Mouse (Mus musculus): ENCODE results near the gene Ccdc144b. TPM values are rescaled to one million over a fixed set of nuclear protein-coding genes. Genes with fewer than 3 reads are reported as not detected.

Ccdc144b gene
- polyA plus RNA-seq, 1 experiment from 2014 or later, result not detected

DNA sequence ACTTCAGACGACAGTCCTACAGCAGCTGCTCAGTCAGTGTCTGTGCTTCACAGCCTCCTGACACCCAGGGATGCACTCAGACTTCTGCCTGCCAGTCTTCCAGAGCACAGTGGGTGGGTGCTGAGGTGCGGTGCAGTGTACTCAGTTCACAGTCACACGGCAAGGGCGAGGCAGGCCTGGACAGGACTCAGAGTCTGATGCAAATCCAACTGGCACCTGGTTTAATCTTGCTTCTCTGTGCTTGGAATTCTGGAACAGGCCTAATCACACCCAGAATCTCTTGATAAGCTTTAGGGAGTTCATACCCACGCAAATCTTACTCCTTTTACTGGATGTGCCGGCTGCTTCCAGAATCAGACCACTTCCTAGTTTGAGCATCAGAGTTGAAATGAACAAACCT, 22.1 kb upstream of the Ccdc144b start:
- H3K9ac ChIP-seq (ENCODE audit: low read length), result no peak overlapping the region
- DNase-seq (ENCODE audit: low spot score), result peak; percentile 10
- no peaks in the 10 kb centered on the region for H3K9me3 ChIP-seq (ENCODE audit: control insufficient read depth, low read length)
- no peak overlapping the region for H3K4me2 ChIP-seq (ENCODE audit: low read length)
- no peaks in the 10 kb centered on the region for H3K4me1 ChIP-seq (replicated peaks; ENCODE audit: control insufficient read depth, insufficient read depth, low read length)
- ATAC-seq (replicated peaks; ENCODE audit: low FRiP score, low TSS enrichment, low read depth), result no peak
- peaks cover 83% of the 10 kb centered on the region for H3K36me3 ChIP-seq (ENCODE audit: control insufficient read depth, insufficient read depth, low read length)
- WGBS, result 96% methylated on average over 6 of the region's 6 CpGs
- H3K27ac ChIP-seq (ENCODE audit: low read depth), result no peak overlapping the region
- no peaks in the 10 kb centered on the region for H3K27me3 ChIP-seq (replicated peaks; ENCODE audit: control insufficient read depth, insufficient read depth, low read length)
- no peak overlapping the region for H3K4me3 ChIP-seq (ENCODE audit: low read depth, low read length)

DNA sequence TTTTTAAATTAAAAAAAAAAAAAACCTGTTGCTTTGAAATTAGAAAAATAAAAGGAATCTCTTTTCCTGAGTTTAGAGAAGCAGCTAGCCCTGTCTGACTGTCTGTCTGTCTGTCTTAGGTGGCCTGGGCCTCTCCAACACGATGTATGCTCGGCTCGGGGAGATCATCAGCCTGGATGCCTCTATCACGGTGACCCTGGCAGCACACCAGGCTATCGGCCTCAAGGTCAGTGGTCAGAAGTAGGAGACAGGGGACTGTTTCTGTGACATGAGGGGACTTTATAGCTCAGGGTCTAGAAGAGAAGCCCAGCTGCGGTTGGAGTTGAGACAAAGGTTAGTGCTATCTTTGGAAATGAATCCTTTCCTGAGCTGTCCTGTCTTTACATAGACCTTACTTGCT, 20.9 kb upstream of the Ccdc144b start:
- H3K27ac ChIP-seq (ENCODE audit: low read depth), result no peak overlapping the region
- H3K4me3 ChIP-seq (ENCODE audit: low read depth, low read length), result no peak overlapping the region
- H3K9me3 ChIP-seq (ENCODE audit: control insufficient read depth, low read length), result no peaks in the 10 kb centered on the region
- no peak overlapping the region for H3K4me2 ChIP-seq (ENCODE audit: low read length)
- no peak overlapping the region for H3K9ac ChIP-seq (ENCODE audit: low read length)
- no peaks in the 10 kb centered on the region for H3K4me1 ChIP-seq (replicated peaks; ENCODE audit: control insufficient read depth, insufficient read depth, low read length)
- 96% methylated on average over 6 of the region's 6 CpGs for WGBS
- peaks cover 81% of the 10 kb centered on the region for H3K36me3 ChIP-seq (ENCODE audit: control insufficient read depth, insufficient read depth, low read length)
- no peaks in the 10 kb centered on the region for H3K27me3 ChIP-seq (replicated peaks; ENCODE audit: control insufficient read depth, insufficient read depth, low read length)
- ATAC-seq (replicated peaks; ENCODE audit: low FRiP score, low TSS enrichment, low read depth) (no peak), DNase-seq (ENCODE audit: low spot score) (peak; percentile 23)

DNA sequence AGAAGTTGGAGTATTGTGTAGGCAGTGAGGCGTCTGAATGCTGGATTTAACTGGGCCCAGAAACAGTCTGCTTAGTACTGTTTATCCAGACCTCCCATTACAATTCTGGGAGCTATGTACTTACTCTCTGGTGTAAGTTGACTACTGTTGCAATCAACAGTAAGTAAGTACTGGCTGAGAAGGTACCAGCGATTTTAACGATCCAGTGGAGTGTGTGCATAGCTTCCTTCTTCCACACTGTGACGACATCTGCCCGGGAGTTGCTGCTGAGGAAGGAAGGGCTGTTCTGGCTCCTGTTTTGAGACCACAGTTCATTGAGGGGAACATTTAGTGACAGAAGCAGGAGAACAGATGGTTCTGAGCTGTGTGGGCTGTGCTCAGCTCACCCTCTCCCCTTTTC, 17.7 kb upstream of the Ccdc144b start:
- ATAC-seq (replicated peaks; ENCODE audit: low FRiP score, low TSS enrichment, low read depth), result no peak
- Histone ChIP-seq H3K27me3 (replicated peaks; ENCODE audit: control insufficient read depth, insufficient read depth, low read length) (no peaks in the 10 kb centered on the region), H3K4me3 (ENCODE audit: low read depth, low read length) (no peak overlapping the region), H3K4me2 (ENCODE audit: low read length) (no peak overlapping the region), H3K4me1 (replicated peaks; ENCODE audit: control insufficient read depth, insufficient read depth, low read length) (peaks cover 12% of the 10 kb centered on the region), H3K36me3 (ENCODE audit: control insufficient read depth, insufficient read depth, low read length) (peaks cover 49% of the 10 kb centered on the region), H3K27ac (ENCODE audit: low read depth) (no peak overlapping the region), H3K9me3 (ENCODE audit: control insufficient read depth, low read length) (no peaks in the 10 kb centered on the region), H3K9ac (ENCODE audit: low read length) (no peak overlapping the region)
- WGBS, result 92% methylated on average over 5 of the region's 5 CpGs
- DNase-seq (ENCODE audit: low spot score), result no peak

DNA sequence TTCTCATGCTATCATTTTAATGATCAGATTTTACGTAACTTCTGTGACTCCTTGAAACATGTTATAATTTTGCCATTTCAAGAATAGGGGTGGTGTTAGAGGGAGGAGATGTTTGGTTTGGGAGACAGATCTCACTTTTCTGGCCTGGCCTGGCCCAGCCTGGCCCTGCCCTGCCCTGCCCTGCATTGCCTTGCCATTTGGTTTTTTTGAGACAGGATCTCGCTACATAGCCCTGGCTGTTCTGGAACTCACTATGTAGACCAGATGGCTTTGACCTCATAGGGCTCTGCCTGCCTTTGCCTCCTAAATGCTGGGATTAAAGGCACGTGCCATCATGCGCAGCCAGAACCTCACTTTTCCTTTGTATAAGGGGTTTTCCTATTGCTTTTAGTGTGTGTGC, 17.1 kb upstream of the Ccdc144b start:
- no peak overlapping the region for H3K27ac ChIP-seq (ENCODE audit: low read depth)
- no peaks in the 10 kb centered on the region for H3K27me3 ChIP-seq (replicated peaks; ENCODE audit: control insufficient read depth, insufficient read depth, low read length)
- no peak for DNase-seq (ENCODE audit: low spot score)
- peaks cover 43% of the 10 kb centered on the region for H3K36me3 ChIP-seq (ENCODE audit: control insufficient read depth, insufficient read depth, low read length)
- no peak overlapping the region for H3K4me2 ChIP-seq (ENCODE audit: low read length)
- H3K4me1 ChIP-seq (replicated peaks; ENCODE audit: control insufficient read depth, insufficient read depth, low read length), result peaks cover 12% of the 10 kb centered on the region
- no peak overlapping the region for H3K9ac ChIP-seq (ENCODE audit: low read length)
- no peak for ATAC-seq (replicated peaks; ENCODE audit: low FRiP score, low TSS enrichment, low read depth)
- H3K9me3 ChIP-seq (ENCODE audit: control insufficient read depth, low read length), result no peaks in the 10 kb centered on the region
- 92% methylated on average over 4 of the region's 4 CpGs for WGBS
- no peak overlapping the region for H3K4me3 ChIP-seq (ENCODE audit: low read depth, low read length)

DNA sequence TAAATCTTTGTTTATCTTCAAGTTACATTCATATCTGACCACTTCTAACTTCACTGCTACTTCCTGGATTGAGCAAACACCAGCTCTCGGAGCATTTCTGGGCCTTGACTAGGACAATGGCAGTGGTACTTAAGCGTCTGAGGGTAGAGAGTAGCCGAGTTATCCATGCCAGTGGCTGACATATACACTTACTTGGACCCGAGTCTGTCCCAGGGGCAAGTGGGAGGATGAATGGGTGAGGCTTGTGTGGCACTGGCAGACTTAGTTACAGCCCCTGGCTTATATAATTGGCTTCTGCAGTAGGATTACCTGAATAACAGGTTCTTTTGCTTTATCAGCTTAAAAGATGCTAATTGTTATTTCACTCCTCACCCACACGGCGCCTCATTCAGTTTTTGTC, 14.4 kb upstream of the Ccdc144b start:
- no peak for ATAC-seq (replicated peaks; ENCODE audit: low FRiP score, low TSS enrichment, low read depth)
- DNase-seq (ENCODE audit: low spot score), result peak; percentile 42
- WGBS, result 85% methylated on average over 6 of the region's 6 CpGs

DNA sequence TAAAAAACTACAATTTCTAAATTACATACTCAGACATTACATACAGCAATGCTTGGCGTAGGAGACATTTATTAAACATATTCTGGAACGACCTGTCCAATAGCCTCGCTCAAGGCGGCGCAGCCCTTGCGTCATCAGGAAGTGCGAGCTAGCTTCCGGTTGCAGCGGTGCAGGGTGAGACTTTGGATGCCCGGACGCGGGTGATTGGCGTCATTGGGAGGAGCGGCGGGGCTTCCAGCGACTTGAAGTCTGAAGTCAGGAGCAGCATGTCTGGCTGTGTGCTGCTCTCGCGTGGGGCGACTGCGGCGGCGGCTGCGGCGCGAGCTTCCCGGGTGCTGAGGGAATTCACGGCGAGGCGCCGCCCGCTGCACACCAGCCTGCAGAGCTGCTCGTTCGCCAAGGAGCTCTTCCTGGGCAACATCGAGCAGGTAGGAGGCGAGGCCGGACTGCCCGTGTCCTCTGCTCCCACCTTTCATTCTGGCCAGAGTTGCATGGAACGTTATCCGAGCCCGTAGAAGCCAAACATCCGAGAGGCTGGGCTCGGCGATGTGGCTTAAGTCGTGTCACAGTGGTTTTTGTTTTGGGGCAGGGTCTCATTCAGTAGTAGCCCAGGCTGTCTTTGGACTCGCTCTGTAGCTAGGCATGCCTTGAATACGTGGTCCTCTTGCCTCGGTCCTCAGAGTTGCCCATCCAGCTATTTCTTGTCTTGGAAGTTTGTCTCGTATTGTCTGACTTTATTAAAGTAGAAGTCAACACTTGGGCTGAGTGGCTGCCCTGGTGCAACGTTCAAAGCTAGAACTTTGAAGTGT, 12.7 kb upstream of the Ccdc144b start, which contains the start of gene Acad9:
TSS of gene Acad9 (plus strand) at position 137 of the 809 bp plus-strand sequence.
- H3K4me3 ChIP-seq (ENCODE audit: low read depth, low read length), result peak within 1 kb of the TSS; percentile 80
- H3K4me1 ChIP-seq (replicated peaks; ENCODE audit: control insufficient read depth, insufficient read depth, low read length), result peaks cover 12% of the 10 kb centered on the region
- H3K36me3 ChIP-seq (ENCODE audit: control insufficient read depth, insufficient read depth, low read length), result peaks cover 15% of the 10 kb centered on the region
- WGBS, result under 1% methylated on average over 49 of the region's 49 CpGs
- peak within 1 kb of the TSS; percentile 84 for H3K4me2 ChIP-seq (ENCODE audit: low read length)
- no peaks in the 10 kb centered on the region for H3K9me3 ChIP-seq (ENCODE audit: control insufficient read depth, low read length)
- ATAC-seq (replicated peaks; ENCODE audit: low FRiP score, low TSS enrichment, low read depth) (peak; percentile 95), DNase-seq (ENCODE audit: low spot score) (peak; percentile 97)
- 0 out of 2 replicates have a peak, but pooled peaks cover 4% of the 10 kb centered on the region for H3K27me3 ChIP-seq (replicated peaks; ENCODE audit: control insufficient read depth, insufficient read depth, low read length)
- 0 out of 2 replicates have a peak within 1 kb of the TSS, but pooled peaks have one; percentile 33 for H3K27ac ChIP-seq (ENCODE audit: low read depth)
- peak within 1 kb of the TSS; percentile 76 for H3K9ac ChIP-seq (ENCODE audit: low read length)

More for the DNA sequence above, 14.4 kb upstream of the Ccdc144b start:
- Histone ChIP-seq H3K9me3 (ENCODE audit: control insufficient read depth, low read length) (no peaks in the 10 kb centered on the region), H3K9ac (ENCODE audit: low read length) (no peak overlapping the region), H3K27ac (ENCODE audit: low read depth) (no peak overlapping the region), H3K36me3 (ENCODE audit: control insufficient read depth, insufficient read depth, low read length) (peaks cover 20% of the 10 kb centered on the region), H3K4me1 (replicated peaks; ENCODE audit: control insufficient read depth, insufficient read depth, low read length) (peaks cover 12% of the 10 kb centered on the region), H3K27me3 (replicated peaks; ENCODE audit: control insufficient read depth, insufficient read depth, low read length) (no peaks in the 10 kb centered on the region), H3K4me2 (ENCODE audit: low read length) (no peak overlapping the region), H3K4me3 (ENCODE audit: low read depth, low read length) (no peak overlapping the region)

DNA sequence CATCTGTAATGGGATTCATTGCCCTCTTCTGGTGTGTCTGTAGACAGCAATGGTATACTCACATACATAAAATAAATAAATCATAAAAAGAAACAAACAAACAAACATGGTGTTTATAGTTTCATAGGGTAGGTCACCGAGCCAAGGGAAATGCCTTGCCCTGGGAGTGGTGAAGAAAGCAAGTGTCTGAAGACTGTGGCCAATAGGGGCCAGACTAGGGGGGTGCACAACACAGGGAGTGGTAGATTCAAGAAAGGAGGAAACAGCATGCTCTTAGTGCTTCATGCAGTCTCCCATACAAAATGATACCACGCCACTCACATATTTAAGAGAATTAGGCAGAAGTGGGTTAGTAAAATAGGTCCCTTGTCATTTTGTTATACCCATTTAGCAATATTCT, 11.8 kb upstream of the Ccdc144b start:
- Histone ChIP-seq H3K4me2 (ENCODE audit: low read length) (peak overlapping the region; percentile 84), H3K9me3 (ENCODE audit: control insufficient read depth, low read length) (no peaks in the 10 kb centered on the region), H3K9ac (ENCODE audit: low read length) (no peak overlapping the region), H3K27me3 (replicated peaks; ENCODE audit: control insufficient read depth, insufficient read depth, low read length) (0 out of 2 replicates have a peak, but pooled peaks cover 4% of the 10 kb centered on the region), H3K4me3 (ENCODE audit: low read depth, low read length) (peak overlapping the region; percentile 80), H3K4me1 (replicated peaks; ENCODE audit: control insufficient read depth, insufficient read depth, low read length) (peaks cover 12% of the 10 kb centered on the region), H3K36me3 (ENCODE audit: control insufficient read depth, insufficient read depth, low read length) (peaks cover 7% of the 10 kb centered on the region), H3K27ac (ENCODE audit: low read depth) (no peak overlapping the region)
- no peak for ATAC-seq (replicated peaks; ENCODE audit: low FRiP score, low TSS enrichment, low read depth)
- DNase-seq (ENCODE audit: low spot score), result no peak
- WGBS, result 97% methylated on average over 2 of the region's 2 CpGs

DNA sequence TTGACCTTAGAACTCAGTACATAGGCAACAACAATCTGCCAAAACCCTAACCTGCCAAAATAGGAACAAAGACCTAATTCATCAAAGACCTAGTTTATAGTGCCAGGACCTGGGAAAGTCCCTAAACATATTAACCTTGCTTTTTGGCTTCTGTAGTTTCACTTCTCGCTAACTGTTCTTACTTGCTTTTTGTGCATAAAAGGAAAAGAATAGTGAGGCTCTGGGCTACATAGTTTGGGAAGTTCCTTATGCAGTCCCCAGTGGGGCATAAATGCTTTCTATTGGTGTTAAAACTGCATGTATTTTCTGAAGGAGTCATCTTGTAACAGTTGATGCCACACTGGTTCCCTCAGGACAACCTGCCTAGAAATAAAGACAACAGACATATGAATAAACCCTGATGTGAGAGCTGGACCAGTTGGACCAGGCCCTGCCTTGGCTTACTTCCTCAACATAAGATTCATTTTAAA, 11.3 kb upstream of the Ccdc144b start:
- Histone ChIP-seq H3K4me1 (replicated peaks; ENCODE audit: control insufficient read depth, insufficient read depth, low read length) (peaks cover 12% of the 10 kb centered on the region), H3K4me3 (ENCODE audit: low read depth, low read length) (no peak overlapping the region), H3K9me3 (ENCODE audit: control insufficient read depth, low read length) (no peaks in the 10 kb centered on the region), H3K4me2 (ENCODE audit: low read length) (no peak overlapping the region), H3K9ac (ENCODE audit: low read length) (no peak overlapping the region), H3K36me3 (ENCODE audit: control insufficient read depth, insufficient read depth, low read length) (0 out of 2 replicates have a peak, but pooled peaks cover 1% of the 10 kb centered on the region), H3K27me3 (replicated peaks; ENCODE audit: control insufficient read depth, insufficient read depth, low read length) (0 out of 2 replicates have a peak, but pooled peaks cover 4% of the 10 kb centered on the region), H3K27ac (ENCODE audit: low read depth) (no peak overlapping the region)
- DNase-seq (ENCODE audit: low spot score), result no peak
- no peak for ATAC-seq (replicated peaks; ENCODE audit: low FRiP score, low TSS enrichment, low read depth)
- 91% methylated on average over 1 of the region's 1 CpGs for WGBS

All from intestine, embryonic 14.5 days (tissue).